Mouse (Mus musculus) midbrain, embryonic 11.5 days (tissue): Measurements from ENCODE around the gene Paqr7. TPM values are rescaled to one million over a fixed set of nuclear protein-coding genes. Genes with fewer than 3 reads are reported as not detected.
"Not testable (repeated sequence)": the region's sequence is repeated elsewhere in the genome, so short reads cannot be mapped to it uniquely, and the experiment has no call there.

ENCODE experiments used
- ATAC-seq: fragments of 200-750 bp; cut with Nextera tagmentation; 2 replicates; pipeline ENCODE4 v1.8.0; 2017; ENCODE audit warnings: moderate TSS enrichment, moderate library complexity; ENCODE audit not compliant: low FRiP score
- DNase-seq: peaks from one replicate; pipeline ENCODE4 v3.0.0; 2015; ENCODE audit warnings: low spot score; ENCODE audit errors: missing footprints
- H3K27ac ChIP-seq: fragments of 300-500 bp; sonication (generic); 2 replicates; pipeline ENCODE4 v1.5.1; 2014; ENCODE audit warnings: low read depth, low read length
- H3K27me3 ChIP-seq: fragments of 300-500 bp; sonication (generic); 2 replicates; pipeline ENCODE4 v1.6.1; 2014; ENCODE audit warnings: mild to moderate bottlenecking, low read length, moderate library complexity, mixed read lengths; ENCODE audit not compliant: control insufficient read depth, insufficient read depth
- H3K36me3 ChIP-seq: fragments of 300-500 bp; sonication (generic); 2 replicates; pipeline ENCODE4 v1.6.1; 2014; ENCODE audit warnings: mild to moderate bottlenecking, low read length, moderate library complexity, mixed read lengths; ENCODE audit not compliant: control insufficient read depth, insufficient read depth
- H3K4me1 ChIP-seq: fragments of 300-500 bp; sonication (generic); 2 replicates; pipeline ENCODE4 v1.6.1; 2014; ENCODE audit warnings: low read length; ENCODE audit not compliant: control insufficient read depth, insufficient read depth
- H3K4me2 ChIP-seq: fragments of 300-500 bp; sonication (generic); 2 replicates; pipeline ENCODE4 v1.6.1; 2014; ENCODE audit warnings: mild to moderate bottlenecking, moderate library complexity
- H3K4me3 ChIP-seq: fragments of 300-500 bp; sonication (generic); 2 replicates; pipeline ENCODE4 v1.5.1; 2014; ENCODE audit warnings: low read depth, low read length
- H3K9ac ChIP-seq: fragments of 300-500 bp; sonication (generic); 2 replicates; pipeline ENCODE4 v1.6.1; 2014; ENCODE audit warnings: low read length
- H3K9me3 ChIP-seq: fragments of 300-500 bp; sonication (generic); 2 replicates; pipeline ENCODE4 v1.6.1; 2016; ENCODE audit warnings: low read length; ENCODE audit not compliant: control insufficient read depth
- WGBS: fragments of 180-500 bp; shearing (Covaris S2); extraction: QIAGEN DNeasy Blood & Tissue Kit; methylation state at CpG from one replicate; pipeline ENCODE4 v1.1.7; 2014; 5-methylcytosine and 5-hydroxymethylcytosine counted together
- polyA plus RNA-seq: library from polyadenylated mRNA; unstranded; fragments of >200 nt; fragmentation: Nextera tagmentation; extraction: Ambion mirVana; gene quantifications from 2 replicates; pipeline ENCODE4 v1.2.1, GENCODE M21; 2014

The Paqr7 gene
- polyA plus RNA-seq, 1 experiment from 2014 or later: 1.3 TPM

DNA sequence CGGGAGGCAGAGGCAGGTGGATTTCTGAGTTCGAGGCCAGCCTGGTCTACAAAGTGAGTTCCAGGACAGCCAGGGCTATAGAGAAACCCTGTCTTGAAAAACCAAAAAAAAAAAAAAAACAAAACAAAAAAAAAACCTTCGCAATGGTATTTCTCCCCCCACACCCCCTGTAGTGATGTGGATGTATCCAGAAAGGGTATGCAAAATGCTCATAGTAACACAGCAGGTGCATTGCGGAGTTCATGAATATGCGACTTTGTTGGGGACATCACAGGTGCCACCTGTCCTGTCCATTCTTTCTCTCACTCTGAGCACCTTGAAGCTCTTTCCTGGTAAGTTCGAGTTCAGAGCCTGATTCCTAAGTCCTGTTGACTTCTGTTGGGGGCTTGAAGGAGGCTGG, 2.3 kb upstream of the Paqr7 start:
- not testable (repeated sequence) for DNase-seq, H3K4me3 ChIP-seq, H3K9me3 ChIP-seq, H3K36me3 ChIP-seq, H3K4me2 ChIP-seq, ATAC-seq, H3K27me3 ChIP-seq, H3K27ac ChIP-seq, H3K9ac ChIP-seq
- 92% methylated on average over 6 of the region's 6 CpGs for WGBS
- H3K4me1 ChIP-seq: peaks cover 13% of the 10 kb centered on the region

DNA sequence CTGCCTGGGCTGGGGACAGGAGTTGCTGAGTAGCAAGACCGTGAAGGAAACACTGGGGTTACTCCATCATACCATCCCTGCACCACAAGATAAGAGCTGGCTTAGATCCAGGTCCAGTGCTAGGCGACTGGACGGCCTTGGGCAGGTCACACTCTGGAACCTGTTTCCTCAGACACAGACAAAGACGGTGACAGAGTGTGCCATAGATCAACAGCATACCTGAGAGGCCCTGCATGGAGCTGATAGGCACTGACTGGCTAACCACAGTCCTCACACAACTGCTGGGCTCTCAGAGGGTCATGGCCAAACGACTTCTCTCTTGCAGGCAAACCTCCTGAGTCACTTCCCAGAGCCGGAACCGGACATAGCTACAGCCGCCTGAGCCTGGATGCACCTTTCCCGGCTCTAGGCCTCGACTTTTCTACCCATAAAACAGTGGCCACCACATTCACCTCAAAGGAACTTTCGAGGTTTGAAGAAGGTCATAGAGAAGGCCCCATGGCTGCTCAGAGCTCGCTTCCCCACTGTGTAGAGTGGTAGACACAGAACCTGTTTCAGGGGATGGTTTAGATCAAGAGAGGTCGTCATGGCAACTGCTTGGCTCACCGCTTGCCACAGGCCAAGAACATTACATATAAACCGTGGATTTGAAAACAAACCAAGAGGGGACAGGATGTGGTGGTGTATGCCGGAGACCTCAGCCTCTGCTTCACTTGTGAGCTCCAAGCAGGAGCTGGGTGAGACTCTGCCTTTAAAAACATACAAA, 1.5 kb upstream of the Paqr7 start:
- DNase-seq (no peak), ATAC-seq (no peak)
- Histone ChIP-seq H3K36me3 (no peaks in the 10 kb centered on the region), H3K9me3 (no peaks in the 10 kb centered on the region), H3K27me3 (peaks cover 2% of the 10 kb centered on the region; the same call in 1 of the 2 replicates), H3K4me2 (no peak overlapping the region), H3K4me1 (peaks cover 13% of the 10 kb centered on the region), H3K27ac (no peak overlapping the region), H3K9ac (no peak overlapping the region), H3K4me3 (no peak overlapping the region)
- WGBS: 69% methylated on average over 16 of the region's 16 CpGs

DNA sequence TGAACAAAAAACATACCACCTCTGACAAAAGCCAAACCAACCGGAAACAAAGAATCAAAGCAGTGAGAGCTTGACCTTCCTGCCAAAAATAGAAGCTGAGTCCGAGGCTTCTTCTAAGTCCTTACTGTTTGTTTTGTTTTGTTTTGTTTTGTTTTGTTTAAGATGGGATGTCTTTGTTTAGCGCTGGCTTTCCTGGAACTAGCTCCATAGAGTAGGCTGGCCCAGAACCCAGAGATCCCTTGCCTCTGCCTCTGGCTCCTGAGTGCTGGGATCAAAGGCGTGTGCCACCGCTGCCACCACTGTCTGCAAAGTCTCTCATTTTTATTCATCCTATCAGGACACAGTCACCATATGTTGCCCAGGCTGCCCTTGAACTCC, 962 bp upstream of the Paqr7 start:
- no peaks in the 10 kb centered on the region for H3K9me3 ChIP-seq
- no peak overlapping the region for H3K27ac ChIP-seq
- ATAC-seq (no peak), DNase-seq (peak; percentile 76)
- H3K9ac ChIP-seq: no peak overlapping the region
- H3K4me3 ChIP-seq: no peak overlapping the region
- peaks cover 2% of the 10 kb centered on the region; the same call in 1 of the 2 replicates for H3K27me3 ChIP-seq
- no peak overlapping the region for H3K4me2 ChIP-seq
- no peaks in the 10 kb centered on the region for H3K36me3 ChIP-seq
- WGBS: 59% methylated on average over 5 of the region's 5 CpGs
- peaks cover 13% of the 10 kb centered on the region for H3K4me1 ChIP-seq

DNA sequence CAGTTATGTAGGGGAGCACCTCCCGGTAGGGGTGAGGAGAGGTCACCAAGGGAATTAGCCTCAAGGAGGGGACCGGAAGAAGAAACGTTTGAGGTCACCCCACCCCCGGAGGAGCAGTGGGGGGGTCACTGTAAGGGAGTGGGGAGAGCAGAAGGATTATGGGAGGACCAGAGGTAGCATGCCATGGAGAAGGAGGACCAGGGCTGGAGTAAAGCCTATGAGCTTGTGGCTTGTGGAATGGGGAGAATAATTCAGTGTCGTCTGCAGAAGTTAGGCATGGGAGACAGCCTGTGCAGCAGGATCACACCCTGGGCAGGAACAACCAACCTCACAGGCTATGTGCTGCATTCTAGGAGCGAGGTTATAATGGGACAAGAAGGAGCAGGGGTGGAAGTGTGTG, 726 bp downstream of the Paqr7 start:
- peak overlapping the region; percentile 67 for H3K9ac ChIP-seq
- H3K4me2 ChIP-seq: peak overlapping the region; percentile 92
- 13% methylated on average over 6 of the region's 6 CpGs for WGBS
- H3K4me1 ChIP-seq: peaks cover 13% of the 10 kb centered on the region
- H3K27me3 ChIP-seq: peaks cover 2% of the 10 kb centered on the region; the same call in 1 of the 2 replicates
- peak overlapping the region; percentile 48 for H3K4me3 ChIP-seq
- no peaks in the 10 kb centered on the region for H3K36me3 ChIP-seq
- H3K9me3 ChIP-seq: no peaks in the 10 kb centered on the region
- DNase-seq (no peak), ATAC-seq (0 out of 2 replicates have a peak, but pooled peaks have one; percentile 33)
- no peak overlapping the region for H3K27ac ChIP-seq

DNA sequence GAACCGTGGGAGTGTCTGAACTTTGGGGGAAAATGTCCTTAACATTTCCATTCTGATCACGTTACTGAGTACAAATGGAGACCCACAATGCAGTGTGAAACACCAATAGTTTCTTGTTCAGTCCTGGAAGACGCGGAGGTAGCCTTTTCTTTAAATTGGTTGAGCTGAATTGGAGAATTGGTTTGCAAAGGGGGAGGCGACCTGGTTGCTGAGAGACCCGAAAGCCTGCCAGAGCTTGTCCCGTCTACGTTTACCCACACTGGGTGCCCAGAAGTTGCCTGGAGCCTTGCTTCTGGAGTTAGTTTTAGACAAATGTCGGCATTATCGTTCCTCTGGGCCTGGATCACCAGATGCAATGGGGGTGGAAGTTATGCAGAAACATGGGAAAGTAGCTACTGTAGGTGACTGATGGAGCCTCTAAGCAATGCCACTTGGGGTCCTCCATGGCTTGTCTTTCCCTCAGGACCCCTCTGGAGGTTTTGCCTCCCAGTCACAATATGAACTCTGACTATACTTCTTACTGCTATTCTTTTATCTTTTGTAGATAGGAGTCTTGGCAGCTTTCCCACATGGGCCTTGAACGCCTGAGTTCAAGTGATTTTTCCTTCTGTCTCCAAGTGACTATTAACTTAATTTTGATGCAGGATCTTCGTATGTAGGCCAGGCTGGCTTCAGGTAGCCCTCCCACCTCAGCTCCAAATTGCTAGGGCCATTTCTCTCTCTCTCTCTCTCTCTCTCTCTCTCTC, 1.7 kb downstream of the Paqr7 start:
- H3K9ac ChIP-seq: no peak overlapping the region
- no peaks in the 10 kb centered on the region for H3K9me3 ChIP-seq
- no peak overlapping the region for H3K27ac ChIP-seq
- 78% methylated on average over 12 of the region's 12 CpGs for WGBS
- no peaks in the 10 kb centered on the region for H3K36me3 ChIP-seq
- no peak overlapping the region for H3K4me3 ChIP-seq
- no peak for DNase-seq
- H3K4me1 ChIP-seq: peaks cover 13% of the 10 kb centered on the region
- no peak overlapping the region; the same call in 1 of the 2 replicates for H3K4me2 ChIP-seq
- peaks cover 2% of the 10 kb centered on the region; the same call in 1 of the 2 replicates for H3K27me3 ChIP-seq
- no peak for ATAC-seq

DNA sequence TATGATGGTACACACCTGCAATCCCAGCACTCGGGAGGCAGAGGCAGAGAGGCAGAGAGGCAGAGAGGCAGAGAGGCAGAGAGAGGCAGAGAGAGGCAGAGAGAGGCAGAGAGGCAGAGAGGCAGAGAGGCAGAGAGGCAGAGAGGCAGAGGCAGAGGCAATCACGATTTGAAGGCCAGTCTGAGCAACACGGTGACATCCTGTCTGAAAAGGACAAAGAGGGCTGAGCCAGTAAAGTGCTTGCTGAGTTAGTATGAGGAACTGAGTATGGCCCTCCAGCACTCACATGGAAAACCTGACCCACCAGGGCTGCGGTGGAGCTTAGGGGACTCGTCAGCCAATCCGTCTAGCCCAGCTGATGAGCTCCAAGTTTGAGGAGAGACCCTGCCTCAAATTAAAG, 2.5 kb downstream of the Paqr7 start:
- WGBS: 86% methylated on average over 6 of the region's 6 CpGs
- ATAC-seq, DNase-seq: not testable (repeated sequence)

DNA sequence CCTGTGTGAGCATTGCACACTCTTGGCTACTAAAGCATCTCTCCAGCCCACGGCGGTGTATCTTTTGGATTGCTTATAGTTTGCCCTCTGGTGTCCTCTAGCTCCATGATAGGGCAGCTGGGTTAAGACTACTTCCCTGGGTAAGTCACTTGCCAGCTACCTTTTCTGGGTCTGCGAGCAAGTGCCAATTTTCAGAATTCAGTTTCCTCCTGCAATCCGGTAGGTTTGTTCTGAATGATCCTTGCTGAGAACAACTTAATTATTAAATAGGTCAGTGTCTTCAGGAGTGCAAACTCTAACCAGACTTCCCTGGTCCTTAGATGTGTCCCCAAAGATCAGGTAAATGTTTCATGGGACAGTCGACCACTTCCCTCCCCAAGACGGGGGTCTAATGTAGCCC, 4.6 kb downstream of the Paqr7 start:
- Histone ChIP-seq H3K27me3 (peaks cover 2% of the 10 kb centered on the region; the same call in 1 of the 2 replicates), H3K9me3 (no peaks in the 10 kb centered on the region), H3K36me3 (no peaks in the 10 kb centered on the region), H3K4me2 (no peak overlapping the region), H3K4me1 (peaks cover 9% of the 10 kb centered on the region), H3K27ac (no peak overlapping the region), H3K4me3 (no peak overlapping the region), H3K9ac (no peak overlapping the region)
- WGBS: 93% methylated on average over 6 of the region's 6 CpGs
- ATAC-seq: no peak
- DNase-seq: no peak

More for the DNA sequence above, 2.5 kb downstream of the Paqr7 start:
- H3K4me3 ChIP-seq, H3K27me3 ChIP-seq, H3K27ac ChIP-seq, H3K4me2 ChIP-seq, H3K9me3 ChIP-seq, H3K36me3 ChIP-seq, H3K9ac ChIP-seq: not testable (repeated sequence)
- H3K4me1 ChIP-seq: peaks cover 13% of the 10 kb centered on the region

DNA sequence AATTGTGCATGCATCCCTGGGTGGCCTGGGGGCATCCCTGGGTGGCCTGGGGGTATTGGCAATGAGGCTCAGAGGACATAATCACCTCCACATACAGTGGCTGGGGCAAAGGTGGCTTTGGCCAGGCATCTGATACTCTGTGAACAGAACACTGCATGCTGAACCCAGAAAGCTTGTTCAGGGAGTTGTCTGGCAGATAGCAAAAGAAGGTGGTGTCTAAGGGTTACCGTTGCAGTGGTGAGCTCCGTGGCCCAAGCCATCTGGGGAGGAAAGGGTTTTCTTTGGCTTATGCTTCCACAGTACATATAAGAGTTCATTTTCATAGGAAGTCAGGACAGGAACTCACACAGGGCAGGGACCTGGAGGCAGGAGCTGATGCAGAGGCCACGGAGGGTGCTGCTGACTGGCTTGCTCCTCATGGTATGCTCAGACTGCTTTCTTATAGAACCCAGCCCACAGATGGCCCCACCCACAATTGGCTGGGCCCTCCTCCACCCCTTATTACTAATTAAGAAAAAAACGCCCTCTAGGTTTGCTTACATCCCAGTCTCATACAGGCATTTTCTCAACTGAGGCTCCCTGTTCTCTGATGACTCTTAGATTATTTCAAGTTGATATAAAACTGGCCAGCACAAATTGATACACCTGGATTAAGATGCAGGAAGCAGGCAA, 7.3 kb downstream of the Paqr7 start:
- H3K4me1 ChIP-seq: no peaks in the 10 kb centered on the region
- DNase-seq (no peak), ATAC-seq (no peak)
- H3K27me3 ChIP-seq: no peaks in the 10 kb centered on the region
- H3K4me2 ChIP-seq: no peak overlapping the region
- H3K27ac ChIP-seq: no peak overlapping the region
- no peaks in the 10 kb centered on the region for H3K36me3 ChIP-seq
- 79% methylated on average over 4 of the region's 4 CpGs for WGBS
- no peak overlapping the region for H3K9ac ChIP-seq
- no peak overlapping the region for H3K4me3 ChIP-seq
- no peaks in the 10 kb centered on the region for H3K9me3 ChIP-seq
